Mouse (Mus musculus) E14TG2a.4 (cell line): Measurements from ENCODE around the gene Zc3h18.

Experiments used
- CTCF ChIP-seq: conservative IDR thresholded peaks from 2 replicates; pipeline ENCODE4 v1.5.1; 2014; ENCODE audit warnings: low read length
- NANOG ChIP-seq: IDR thresholded peaks from 2 replicates; pipeline ENCODE4 v1.6.1; 2014; ENCODE audit warnings: borderline replicate concordance, low read length, mixed read lengths
- POU5F1 ChIP-seq: IDR thresholded peaks from 2 replicates; pipeline ENCODE4 v1.6.1; 2014; ENCODE audit warnings: low read length, borderline replicate concordance

GRCm38 (mm10) chr8:122343341-122343740, 33.1 kb upstream of the Zc3h18 start:
- TF ChIP-seq CTCF (no peak), NANOG (no peak), POU5F1 (no peak)
